Comparison of ENCODE assay signal across 9 mouse cellular contexts in the genomic region with DNA sequence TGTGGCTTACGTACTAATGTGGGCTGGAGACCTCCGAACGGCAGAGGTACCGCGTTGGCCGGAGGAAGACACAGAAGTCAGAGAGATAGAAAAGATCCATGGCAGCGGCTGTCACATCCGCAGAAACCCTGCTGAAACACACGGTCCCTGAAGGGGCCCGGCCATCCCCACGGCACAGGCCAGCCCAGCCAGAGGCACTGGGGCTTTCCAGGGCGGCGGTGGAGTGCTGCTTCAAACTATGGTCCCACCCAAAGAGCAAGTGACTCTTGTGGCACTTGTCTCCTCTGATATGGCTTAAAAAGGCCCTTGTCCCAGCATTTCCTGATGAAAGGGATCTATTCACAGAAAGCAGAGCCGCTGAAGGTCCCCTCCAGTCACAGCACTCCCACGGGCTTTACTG. TPM values are rescaled to one million over a fixed set of nuclear protein-coding genes. Genes with fewer than 3 reads are reported as not detected.
DNase-seq lines count a peak whose midpoint lies in the region; ATAC-seq lines count a peak whose summit lies in the region.
"Had no signal": no experiment of that assay in that cellular context is flagged by ENCODE, and none has a peak within 500 bp of the region (broad histone marks: within the 10 kb centered on the region; RNA-seq: fewer than 3 reads in every experiment).

No protein-coding gene starts in this region.

- no peaks in the 10 kb centered on the region for H3K9me3 ChIP-seq in kidney, embryonic 14.5 days (ENCODE audit: control insufficient read depth, low read length)
- no peaks in the 10 kb centered on the region for H3K9me3 ChIP-seq in embryonic facial prominence, embryonic 12.5 days
- H3K9me3 ChIP-seq in limb, embryonic 10.5 days (replicated peaks) = no peaks in the 10 kb centered on the region

- DNase-seq in kidney, postnatal 10 days = no peak
- no peak for DNase-seq in limb, embryonic 10.5 days (ENCODE audit: low spot score)
- DNase-seq in lung, postnatal 36 days = peak; percentile 76
- no peak for DNase-seq in urinary bladder, postnatal 14 days (ENCODE audit: low spot score)
- no peak for DNase-seq in urinary bladder, postnatal 25 days (ENCODE audit: low spot score)
- DNase-seq in retina, embryonic 14.5 days (ENCODE audit: low spot score) = no peak

- no peak overlapping the region for H3K4me3 ChIP-seq in kidney, embryonic 14.5 days (ENCODE audit: low read length)
- H3K4me3 ChIP-seq in embryonic facial prominence, embryonic 12.5 days = no peak overlapping the region
- no peak overlapping the region for H3K4me3 ChIP-seq in limb, embryonic 10.5 days

- peaks cover 39% of the 10 kb centered on the region for H3K4me1 ChIP-seq in kidney, embryonic 14.5 days (ENCODE audit: control insufficient read depth, insufficient read depth, low read length)
- peaks cover 32% of the 10 kb centered on the region for H3K4me1 ChIP-seq in embryonic facial prominence, embryonic 12.5 days
- peaks cover 37% of the 10 kb centered on the region for H3K4me1 ChIP-seq in limb, embryonic 10.5 days

- peak overlapping the region; percentile 40; the same call in 1 of the 2 replicates for H3K9ac ChIP-seq in kidney, embryonic 14.5 days (ENCODE audit: low read depth, low read length)
- no peak overlapping the region for H3K9ac ChIP-seq in embryonic facial prominence, embryonic 12.5 days

- H3K4me2 ChIP-seq in kidney, embryonic 14.5 days (replicated peaks; ENCODE audit: low read depth, low read length) = no peak overlapping the region
- H3K4me2 ChIP-seq in embryonic facial prominence, embryonic 12.5 days (replicated peaks) = no peak overlapping the region

- H3K36me3 ChIP-seq in kidney, embryonic 14.5 days (ENCODE audit: control insufficient read depth, insufficient read depth, low read length) = peaks cover 15% of the 10 kb centered on the region
- peaks cover 30% of the 10 kb centered on the region for H3K36me3 ChIP-seq in embryonic facial prominence, embryonic 12.5 days
- peaks cover 46% of the 10 kb centered on the region for H3K36me3 ChIP-seq in limb, embryonic 10.5 days

- H3K27ac ChIP-seq in kidney, embryonic 14.5 days (ENCODE audit: low read depth, low read length) = 0 out of 2 replicates have a peak overlapping the region, but pooled peaks have one; percentile 55
- 0 out of 2 replicates have a peak overlapping the region, but pooled peaks have one; percentile 17 for H3K27ac ChIP-seq in embryonic facial prominence, embryonic 12.5 days
- H3K27ac ChIP-seq in limb, embryonic 10.5 days = peak overlapping the region; percentile 34; the same call in 1 of the 2 replicates

- no peak for ATAC-seq in kidney, embryonic 14.5 days (ENCODE audit: low FRiP score, low TSS enrichment)
- ATAC-seq in embryonic facial prominence, embryonic 12.5 days (ENCODE audit: insufficient number of reproducible peaks, insufficient read depth, low FRiP score, low TSS enrichment) = no peak

- 46% methylated on average over 15 of the region's 15 CpGs for WGBS in kidney, embryonic 14.5 days
- 47% methylated on average over 15 of the region's 15 CpGs for WGBS in embryonic facial prominence, embryonic 12.5 days
- 72% methylated on average over 15 of the region's 15 CpGs for WGBS in limb, embryonic 10.5 days

- H3K27me3 ChIP-seq in kidney, embryonic 14.5 days (ENCODE audit: control insufficient read depth, insufficient read depth, low read length) = no peaks in the 10 kb centered on the region
- no peaks in the 10 kb centered on the region for H3K27me3 ChIP-seq in embryonic facial prominence, embryonic 12.5 days
- no peaks in the 10 kb centered on the region for H3K27me3 ChIP-seq in limb, embryonic 10.5 days (ENCODE audit: low read depth, poor library complexity, severe bottlenecking)

RNA-seq across cellular contexts. Expression of gene Ssh1, which starts 19.1 kb away (rescaled TPM):
- polyA plus RNA-seq in kidney, embryonic 14.5 days (2014; fragmentation: Nextera tagmentation; extraction: Ambion mirVana) = 18.5 and 28.2 TPM in 2 replicates
- polyA plus RNA-seq in embryonic facial prominence, embryonic 12.5 days (2016; fragmentation: Nextera tagmentation; extraction: Ambion mirVana) = 18.1 and 20.4 TPM in 2 replicates
- polyA plus RNA-seq in limb, embryonic 10.5 days (2016; fragmentation: Nextera tagmentation; extraction: Ambion mirVana) = 13.6 and 16.4 TPM in 2 replicates

RNA-seq across cellular contexts. Expression of gene Dao, which starts 28.9 kb away (rescaled TPM):
- polyA plus RNA-seq in kidney, embryonic 14.5 days (2014; fragmentation: Nextera tagmentation; extraction: Ambion mirVana) = 6.0 and 7.7 TPM in 2 replicates
- not detected in 2 replicates for polyA plus RNA-seq in embryonic facial prominence, embryonic 12.5 days (2016; fragmentation: Nextera tagmentation; extraction: Ambion mirVana)
- not detected in 2 replicates for polyA plus RNA-seq in limb, embryonic 10.5 days (2016; fragmentation: Nextera tagmentation; extraction: Ambion mirVana)
- polyA plus RNA-seq: brain, embryonic 14.5 days had no signal
